Mouse (Mus musculus) midbrain, embryonic 11.5 days (tissue): Measurements from ENCODE around the gene Tor4a. TPM values are rescaled to one million over a fixed set of nuclear protein-coding genes. Genes with fewer than 3 reads are reported as not detected.

ENCODE experiments used
- ATAC-seq: fragments of 200-750 bp; cut with Nextera tagmentation; 2 replicates; pipeline ENCODE4 v1.8.0; 2017; ENCODE audit warnings: moderate TSS enrichment, moderate library complexity; ENCODE audit not compliant: low FRiP score
- DNase-seq: peaks from one replicate; pipeline ENCODE4 v3.0.0; 2015; ENCODE audit warnings: low spot score; ENCODE audit errors: missing footprints
- H3K27ac ChIP-seq: fragments of 300-500 bp; sonication (generic); 2 replicates; pipeline ENCODE4 v1.5.1; 2014; ENCODE audit warnings: low read depth, low read length
- H3K27me3 ChIP-seq: fragments of 300-500 bp; sonication (generic); 2 replicates; pipeline ENCODE4 v1.6.1; 2014; ENCODE audit warnings: mild to moderate bottlenecking, low read length, moderate library complexity, mixed read lengths; ENCODE audit not compliant: control insufficient read depth, insufficient read depth
- H3K36me3 ChIP-seq: fragments of 300-500 bp; sonication (generic); 2 replicates; pipeline ENCODE4 v1.6.1; 2014; ENCODE audit warnings: mild to moderate bottlenecking, low read length, moderate library complexity, mixed read lengths; ENCODE audit not compliant: control insufficient read depth, insufficient read depth
- H3K4me1 ChIP-seq: fragments of 300-500 bp; sonication (generic); 2 replicates; pipeline ENCODE4 v1.6.1; 2014; ENCODE audit warnings: low read length; ENCODE audit not compliant: control insufficient read depth, insufficient read depth
- H3K4me2 ChIP-seq: fragments of 300-500 bp; sonication (generic); 2 replicates; pipeline ENCODE4 v1.6.1; 2014; ENCODE audit warnings: mild to moderate bottlenecking, moderate library complexity
- H3K4me3 ChIP-seq: fragments of 300-500 bp; sonication (generic); 2 replicates; pipeline ENCODE4 v1.5.1; 2014; ENCODE audit warnings: low read depth, low read length
- H3K9ac ChIP-seq: fragments of 300-500 bp; sonication (generic); 2 replicates; pipeline ENCODE4 v1.6.1; 2014; ENCODE audit warnings: low read length
- H3K9me3 ChIP-seq: fragments of 300-500 bp; sonication (generic); 2 replicates; pipeline ENCODE4 v1.6.1; 2016; ENCODE audit warnings: low read length; ENCODE audit not compliant: control insufficient read depth
- whole genome bisulfite sequencing: fragments of 180-500 bp; shearing (Covaris S2); extraction: QIAGEN DNeasy Blood & Tissue Kit; methylation state at CpG from one replicate; pipeline ENCODE4 v1.1.7; 2014; 5-methylcytosine and 5-hydroxymethylcytosine counted together
- polyA plus RNA-seq: library from polyadenylated mRNA; unstranded; fragments of >200 nt; fragmentation: Nextera tagmentation; extraction: Ambion mirVana; gene quantifications from 2 replicates; pipeline ENCODE4 v1.2.1, GENCODE M21; 2014

The Tor4a gene
- polyA plus RNA-seq, 1 experiment from 2014 or later, result 1.5 TPM

DNA sequence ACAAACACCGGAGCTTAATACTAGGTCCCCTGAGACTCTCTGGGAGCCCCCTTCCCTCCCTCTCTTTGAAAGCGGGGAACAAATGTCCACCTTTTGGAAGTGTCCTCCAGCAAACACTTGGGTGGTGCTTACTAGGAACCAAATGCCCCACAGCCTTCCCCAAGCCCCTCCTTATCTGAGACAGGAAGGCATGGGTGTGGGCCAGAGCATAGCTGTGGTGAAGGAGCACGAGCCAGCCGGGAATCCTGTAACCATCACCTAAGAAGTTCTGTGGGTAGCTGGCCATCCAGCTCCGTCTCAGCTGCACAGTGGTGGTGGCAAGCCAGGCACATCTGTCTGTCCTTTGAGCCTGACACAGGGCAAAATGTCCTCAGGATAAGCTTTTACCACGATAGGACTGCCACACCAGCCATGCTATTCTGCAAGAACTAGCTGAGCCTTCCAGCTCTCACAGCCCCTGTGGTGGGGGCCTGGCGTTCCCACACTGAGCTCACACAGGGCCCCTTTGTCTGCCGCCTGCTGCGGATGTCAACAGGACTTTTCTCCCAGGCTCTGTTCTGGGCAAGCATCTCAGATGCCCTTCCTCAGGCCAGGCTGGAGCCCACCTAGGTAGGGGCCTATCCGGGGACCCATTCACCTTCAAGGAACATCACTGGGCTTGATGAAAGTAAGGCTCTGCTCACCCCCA lies 18.3 kb downstream of the Tor4a start:
- H3K4me1 ChIP-seq, result peaks cover 59% of the 10 kb centered on the region
- WGBS, result 20% methylated on average over 10 of the region's 10 CpGs

DNA sequence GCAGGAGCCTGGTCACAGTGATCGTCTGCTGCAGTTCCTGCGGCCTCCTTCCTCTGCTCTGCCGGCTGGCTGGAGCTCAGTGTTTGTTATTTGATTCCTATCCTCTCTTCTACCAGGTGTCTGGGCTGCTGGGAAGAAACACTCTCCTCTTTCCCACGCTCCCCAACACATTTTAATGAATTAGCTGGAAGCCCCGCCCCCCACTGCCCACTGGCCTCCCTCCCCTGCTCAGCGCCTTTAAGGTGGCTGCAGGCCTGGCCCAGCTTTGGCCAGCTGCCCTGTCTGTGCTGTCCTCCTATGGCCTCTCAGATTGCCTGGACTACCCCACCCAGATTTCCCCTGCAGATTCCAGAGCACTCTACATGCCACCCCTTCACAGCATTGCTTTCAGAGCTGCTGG lies 19.0 kb downstream of the Tor4a start:
- no peaks in the 10 kb centered on the region for H3K36me3 ChIP-seq
- peak overlapping the region; percentile 47 for H3K9ac ChIP-seq
- H3K4me1 ChIP-seq, result peaks cover 51% of the 10 kb centered on the region
- H3K9me3 ChIP-seq, result no peaks in the 10 kb centered on the region
- peak; percentile 25 for ATAC-seq
- peak overlapping the region; percentile 39 for H3K4me2 ChIP-seq
- peak overlapping the region; percentile 71 for H3K27ac ChIP-seq
- DNase-seq, result peak; percentile 91
- peak overlapping the region; percentile 16; the same call in 1 of the 2 replicates for H3K4me3 ChIP-seq
- WGBS, result 4% methylated on average over 6 of the region's 6 CpGs
- no peaks in the 10 kb centered on the region for H3K27me3 ChIP-seq

More for the DNA sequence above, 18.3 kb downstream of the Tor4a start:
- H3K9me3 ChIP-seq, result no peaks in the 10 kb centered on the region
- H3K4me2 ChIP-seq, result peak overlapping the region; percentile 39
- no peaks in the 10 kb centered on the region for H3K27me3 ChIP-seq
- peak overlapping the region; percentile 71 for H3K27ac ChIP-seq
- peak overlapping the region; percentile 47 for H3K9ac ChIP-seq
- H3K36me3 ChIP-seq, result no peaks in the 10 kb centered on the region
- 0 out of 2 replicates have a peak overlapping the region, but pooled peaks have one; percentile 8 for H3K4me3 ChIP-seq
- ATAC-seq (no peak), DNase-seq (peak; percentile 89)

DNA sequence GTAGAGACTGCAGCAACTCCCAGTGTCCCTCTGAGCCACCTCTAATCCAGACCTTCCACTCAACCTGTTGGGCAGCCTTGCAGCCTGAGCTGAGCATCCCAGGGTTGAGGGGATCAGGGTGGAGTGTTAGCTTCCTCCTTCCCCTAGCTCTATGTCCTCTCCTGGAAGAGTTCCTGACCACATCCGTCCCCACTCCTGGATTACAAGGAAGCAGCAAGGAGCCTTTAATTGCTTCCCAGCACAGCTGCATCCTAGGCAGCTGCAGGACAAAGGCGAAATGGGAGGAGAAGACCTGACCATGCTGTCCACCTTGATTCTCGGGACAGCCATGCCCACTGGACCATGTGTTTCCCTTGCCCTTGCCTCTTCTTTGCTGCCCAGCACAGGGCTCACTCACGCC lies 19.6 kb downstream of the Tor4a start:
- peak overlapping the region; percentile 16; the same call in 1 of the 2 replicates for H3K4me3 ChIP-seq
- peak overlapping the region; percentile 39 for H3K4me2 ChIP-seq
- no peaks in the 10 kb centered on the region for H3K9me3 ChIP-seq
- H3K27me3 ChIP-seq, result no peaks in the 10 kb centered on the region
- H3K4me1 ChIP-seq, result peaks cover 49% of the 10 kb centered on the region
- ATAC-seq (no peak), DNase-seq (no peak)
- WGBS, result 44% methylated on average over 4 of the region's 4 CpGs
- peak overlapping the region; percentile 71 for H3K27ac ChIP-seq
- H3K9ac ChIP-seq, result peak overlapping the region; percentile 45
- H3K36me3 ChIP-seq, result no peaks in the 10 kb centered on the region

DNA sequence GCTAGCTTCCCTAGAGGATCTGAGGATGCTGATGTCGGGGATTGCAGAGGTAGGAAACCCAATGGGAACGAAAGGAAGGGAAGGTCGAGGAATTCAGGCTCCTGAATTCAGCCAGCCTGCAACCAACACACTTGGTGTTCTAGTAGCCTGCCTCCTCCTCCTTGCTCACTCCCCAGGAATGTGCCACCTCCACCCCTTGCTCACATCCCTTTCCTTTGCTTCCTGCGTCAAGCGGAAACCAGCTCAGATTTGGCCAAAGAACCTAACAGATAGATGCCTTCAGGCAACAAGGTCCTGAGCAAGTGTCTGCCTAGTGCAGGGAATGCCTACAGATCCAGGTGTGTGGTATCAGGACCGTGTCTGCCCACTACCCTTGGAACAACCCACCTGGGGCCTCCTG lies 20.1 kb downstream of the Tor4a start:
- Histone ChIP-seq H3K27me3 (no peaks in the 10 kb centered on the region), H3K4me2 (peak overlapping the region; percentile 39), H3K4me3 (no peak overlapping the region), H3K4me1 (peaks cover 49% of the 10 kb centered on the region), H3K27ac (no peak overlapping the region; the same call in 1 of the 2 replicates), H3K36me3 (no peaks in the 10 kb centered on the region), H3K9me3 (no peaks in the 10 kb centered on the region), H3K9ac (no peak overlapping the region; the same call in 1 of the 2 replicates)
- 74% methylated on average over 6 of the region's 6 CpGs for WGBS
- DNase-seq, result no peak
- no peak for ATAC-seq

DNA sequence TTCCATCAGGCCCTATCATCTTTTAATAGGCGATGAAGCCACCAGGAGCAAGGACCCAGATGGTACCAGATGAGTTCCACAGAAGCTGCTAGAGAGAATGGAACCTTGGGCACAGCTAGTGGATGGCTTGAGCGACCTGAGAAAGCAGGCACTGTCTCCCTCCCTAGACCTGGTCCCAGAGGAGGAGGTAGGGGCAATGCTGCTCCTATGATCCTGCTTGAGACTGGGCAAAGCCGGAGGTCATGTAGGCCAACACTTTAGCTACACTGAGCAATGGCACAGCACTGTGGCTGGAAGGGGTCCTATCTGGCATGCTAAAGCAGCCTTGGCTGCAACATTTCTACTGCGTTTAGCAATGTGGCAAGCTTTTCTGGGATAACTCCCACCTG lies 21.0 kb downstream of the Tor4a start:
- peaks cover 49% of the 10 kb centered on the region for H3K4me1 ChIP-seq
- no peak overlapping the region for H3K27ac ChIP-seq
- no peak overlapping the region; the same call in 1 of the 2 replicates for H3K9ac ChIP-seq
- H3K4me2 ChIP-seq, result no peak overlapping the region
- no peaks in the 10 kb centered on the region for H3K27me3 ChIP-seq
- no peaks in the 10 kb centered on the region for H3K36me3 ChIP-seq
- no peaks in the 10 kb centered on the region for H3K9me3 ChIP-seq
- 80% methylated on average over 4 of the region's 4 CpGs for WGBS
- no peak for ATAC-seq
- no peak overlapping the region for H3K4me3 ChIP-seq
- DNase-seq, result peak; percentile 79

DNA sequence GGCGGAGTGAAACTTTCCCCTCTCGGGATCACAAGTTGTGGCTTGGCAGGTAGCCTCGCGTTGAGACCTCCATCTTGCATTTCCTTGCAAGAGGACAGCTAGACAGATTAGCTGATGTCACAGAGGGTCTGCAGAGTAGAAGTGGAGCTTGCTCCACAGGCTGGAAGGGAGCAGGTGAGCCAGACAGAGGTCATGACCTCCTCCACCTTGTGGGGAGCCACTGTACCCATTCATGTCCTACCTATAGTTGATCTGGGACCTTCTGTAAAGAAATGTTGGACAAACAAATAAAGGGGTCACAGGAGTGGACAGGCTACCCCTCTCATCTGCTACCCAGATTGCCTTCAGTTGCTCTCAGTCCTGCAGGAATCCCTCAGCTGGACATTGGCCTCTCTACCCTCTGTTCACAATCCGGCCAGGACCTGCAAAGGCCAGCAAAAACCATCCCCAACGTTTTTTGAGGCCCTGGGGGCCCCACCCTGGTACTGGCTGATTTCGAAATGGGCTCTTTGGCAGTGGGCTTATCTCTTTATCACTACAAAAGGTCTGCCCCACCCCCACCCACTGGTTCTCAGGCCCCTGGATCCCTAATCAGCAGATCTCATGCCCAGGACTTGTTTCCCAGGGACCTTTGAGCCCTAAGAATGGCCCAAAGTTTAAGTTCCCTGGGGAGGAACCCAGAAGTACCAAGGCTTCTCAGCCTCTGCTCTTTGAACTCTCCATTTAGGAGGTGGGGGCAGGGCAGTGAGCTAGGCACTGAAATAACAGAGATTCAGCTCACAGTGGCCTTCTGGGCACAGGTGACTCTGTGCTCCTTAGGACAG lies 21.6 kb downstream of the Tor4a start:
- Histone ChIP-seq H3K9me3 (no peaks in the 10 kb centered on the region), H3K27me3 (no peaks in the 10 kb centered on the region), H3K27ac (no peak overlapping the region), H3K4me1 (peaks cover 52% of the 10 kb centered on the region), H3K4me3 (no peak overlapping the region), H3K4me2 (no peak overlapping the region), H3K9ac (no peak overlapping the region; the same call in 1 of the 2 replicates), H3K36me3 (no peaks in the 10 kb centered on the region)
- DNase-seq (peak; percentile 75), ATAC-seq (no peak)
- WGBS, result 47% methylated on average over 7 of the region's 7 CpGs

DNA sequence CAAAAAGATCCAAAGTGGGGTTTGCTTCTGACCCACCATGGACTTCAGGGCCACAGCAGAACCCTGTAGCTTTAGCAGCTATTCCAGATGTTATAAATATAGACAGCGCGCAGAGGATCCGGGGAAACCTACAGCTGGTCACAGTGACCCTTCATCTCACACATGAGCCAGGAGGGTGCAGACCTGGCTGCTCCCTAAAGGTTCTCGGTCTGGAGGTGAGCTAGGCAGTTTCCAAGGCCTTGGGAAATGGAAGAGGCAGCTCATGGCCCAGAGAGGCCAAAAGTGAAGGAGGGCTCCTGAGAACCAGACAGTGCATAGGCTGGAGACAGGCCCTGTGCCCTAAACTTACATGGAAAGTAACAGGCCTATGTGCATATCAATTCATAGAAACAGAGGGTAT lies 22.9 kb downstream of the Tor4a start:
- Histone ChIP-seq H3K27me3 (no peaks in the 10 kb centered on the region), H3K27ac (no peak overlapping the region), H3K36me3 (no peaks in the 10 kb centered on the region), H3K9ac (no peak overlapping the region), H3K9me3 (no peaks in the 10 kb centered on the region), H3K4me1 (peaks cover 51% of the 10 kb centered on the region), H3K4me2 (no peak overlapping the region), H3K4me3 (no peak overlapping the region)
- 96% methylated on average over 4 of the region's 4 CpGs for WGBS
- ATAC-seq (no peak), DNase-seq (no peak)

DNA sequence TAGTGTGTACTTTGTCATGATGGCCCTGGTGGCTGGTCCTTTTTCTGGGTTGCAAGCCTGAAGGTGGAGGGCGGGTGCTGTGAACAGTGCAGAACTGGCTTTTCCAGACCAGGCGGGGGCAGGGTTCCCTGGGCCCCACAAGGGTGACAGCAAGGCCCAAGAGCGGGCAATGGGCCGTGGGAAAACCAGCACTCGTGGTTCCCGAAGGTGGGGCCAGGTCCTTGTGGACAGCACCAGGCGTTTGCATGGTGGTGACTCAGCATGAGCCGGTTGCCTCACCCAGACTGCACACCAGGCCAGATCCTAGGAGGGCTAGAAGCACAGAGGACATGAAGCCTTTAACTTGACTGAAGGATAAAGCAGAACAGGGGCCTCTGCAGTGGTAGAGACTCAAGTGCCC lies 24.1 kb downstream of the Tor4a start:
- peak; percentile 81 for DNase-seq
- Histone ChIP-seq H3K9ac (no peak overlapping the region), H3K4me3 (no peak overlapping the region), H3K36me3 (no peaks in the 10 kb centered on the region), H3K4me1 (peaks cover 50% of the 10 kb centered on the region), H3K9me3 (no peaks in the 10 kb centered on the region), H3K4me2 (no peak overlapping the region), H3K27ac (no peak overlapping the region), H3K27me3 (no peaks in the 10 kb centered on the region)
- WGBS, result 72% methylated on average over 8 of the region's 8 CpGs
- no peak for ATAC-seq

DNA sequence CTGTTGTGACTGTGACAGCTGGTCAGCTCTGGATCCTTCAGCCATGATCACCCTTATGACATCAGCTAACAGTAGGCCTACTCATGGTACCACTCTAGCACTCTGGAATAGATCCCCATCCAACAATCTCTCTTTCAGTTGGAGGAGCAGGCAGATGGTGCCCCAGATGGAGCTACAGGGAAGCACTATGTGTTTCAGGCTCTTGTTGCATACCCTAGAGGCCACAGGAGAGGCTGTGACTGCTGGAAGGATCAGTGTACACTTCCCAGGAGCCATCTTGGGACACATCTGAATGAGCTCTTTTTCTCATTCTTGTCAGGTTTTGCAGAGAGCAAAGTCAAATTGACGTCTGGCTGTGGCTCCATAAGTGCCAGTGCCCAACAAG lies 24.9 kb downstream of the Tor4a start:
- Histone ChIP-seq H3K4me3 (no peak overlapping the region), H3K4me1 (peaks cover 49% of the 10 kb centered on the region), H3K9me3 (no peaks in the 10 kb centered on the region), H3K27ac (no peak overlapping the region), H3K4me2 (no peak overlapping the region), H3K27me3 (no peaks in the 10 kb centered on the region), H3K9ac (no peak overlapping the region), H3K36me3 (no peaks in the 10 kb centered on the region)
- no peak for ATAC-seq
- peak; percentile 76 for DNase-seq
- 71% methylated on average over 1 of the region's 1 CpGs for WGBS
